Mouse (Mus musculus): ENCODE results near the gene Nedd4. TPM values are rescaled to one million over a fixed set of nuclear protein-coding genes. Genes with fewer than 3 reads are reported as not detected.
"Not testable (repeated sequence)": the region's sequence is repeated elsewhere in the genome, so short reads cannot be mapped to it uniquely, and the experiment has no call there.

Gene Nedd4
- polyA plus RNA-seq, 1 experiment from 2014 or later: 393 TPM

GRCm38 (mm10) chr9:72636547-72636946 lies 25.6 kb upstream of the Nedd4 start:
- Histone ChIP-seq H3K4me1 (ENCODE audit: control insufficient read depth, insufficient read depth, low read length) (peaks cover 20% of the 10 kb centered on the region), H3K9ac (ENCODE audit: low read depth, low read length) (no peak overlapping the region), H3K4me2 (ENCODE audit: low read length) (no peak overlapping the region), H3K27ac (ENCODE audit: low read length) (no peak overlapping the region), H3K27me3 (ENCODE audit: control insufficient read depth, insufficient read depth, low read depth, low read length) (no peaks in the 10 kb centered on the region), H3K9me3 (replicated peaks; ENCODE audit: control insufficient read depth, low read length, poor library complexity, severe bottlenecking) (no peaks in the 10 kb centered on the region), H3K36me3 (ENCODE audit: control insufficient read depth, insufficient read depth, low read length) (no peaks in the 10 kb centered on the region), H3K4me3 (ENCODE audit: low read depth, low read length) (no peak overlapping the region)
- ATAC-seq: no peak
- WGBS: 87% methylated on average over 7 of the region's 7 CpGs

GRCm38 (mm10) chr9:72637243-72637642 lies 24.9 kb upstream of the Nedd4 start:
- peaks cover 20% of the 10 kb centered on the region for H3K4me1 ChIP-seq (ENCODE audit: control insufficient read depth, insufficient read depth, low read length)
- H3K27ac ChIP-seq (ENCODE audit: low read length): no peak overlapping the region
- H3K27me3 ChIP-seq (ENCODE audit: control insufficient read depth, insufficient read depth, low read depth, low read length): no peaks in the 10 kb centered on the region
- H3K9ac ChIP-seq (ENCODE audit: low read depth, low read length): no peak overlapping the region
- no peak overlapping the region for H3K4me2 ChIP-seq (ENCODE audit: low read length)
- no peak for ATAC-seq
- H3K36me3 ChIP-seq (ENCODE audit: control insufficient read depth, insufficient read depth, low read length): no peaks in the 10 kb centered on the region
- H3K4me3 ChIP-seq (ENCODE audit: low read depth, low read length): no peak overlapping the region
- no peaks in the 10 kb centered on the region for H3K9me3 ChIP-seq (replicated peaks; ENCODE audit: control insufficient read depth, low read length, poor library complexity, severe bottlenecking)
- 75% methylated on average over 8 of the region's 8 CpGs for WGBS

- Histone ChIP-seq H3K9me3 (replicated peaks; ENCODE audit: control insufficient read depth, low read length, poor library complexity, severe bottlenecking) (no peaks in the 10 kb centered on the region), H3K4me1 (ENCODE audit: control insufficient read depth, insufficient read depth, low read length) (peaks cover 20% of the 10 kb centered on the region), H3K27me3 (ENCODE audit: control insufficient read depth, insufficient read depth, low read depth, low read length) (no peaks in the 10 kb centered on the region), H3K4me2 (ENCODE audit: low read length) (peak overlapping the region; percentile 64), H3K27ac (ENCODE audit: low read length) (peak overlapping the region; percentile 93), H3K36me3 (ENCODE audit: control insufficient read depth, insufficient read depth, low read length) (no peaks in the 10 kb centered on the region), H3K9ac (ENCODE audit: low read depth, low read length) (peak overlapping the region; percentile 49), H3K4me3 (ENCODE audit: low read depth, low read length) (peak overlapping the region; percentile 30)
- 31% methylated on average over 9 of the region's 9 CpGs for WGBS
- ATAC-seq: peak; percentile 89
Observed at GRCm38 (mm10) chr9:72638951-72639842, 22.9 kb upstream of the Nedd4 start.

GRCm38 (mm10) chr9:72639843-72640621 lies 22.1 kb upstream of the Nedd4 start:
- peak overlapping the region; percentile 93 for H3K27ac ChIP-seq (ENCODE audit: low read length)
- H3K4me3 ChIP-seq (ENCODE audit: low read depth, low read length): peak overlapping the region; percentile 30
- no peaks in the 10 kb centered on the region for H3K9me3 ChIP-seq (replicated peaks; ENCODE audit: control insufficient read depth, low read length, poor library complexity, severe bottlenecking)
- peaks cover 20% of the 10 kb centered on the region for H3K4me1 ChIP-seq (ENCODE audit: control insufficient read depth, insufficient read depth, low read length)
- peak; percentile 96 for ATAC-seq
- peak overlapping the region; percentile 49 for H3K9ac ChIP-seq (ENCODE audit: low read depth, low read length)
- H3K36me3 ChIP-seq (ENCODE audit: control insufficient read depth, insufficient read depth, low read length): no peaks in the 10 kb centered on the region
- WGBS: 1% methylated on average over 27 of the region's 27 CpGs
- H3K4me2 ChIP-seq (ENCODE audit: low read length): peak overlapping the region; percentile 64
- no peaks in the 10 kb centered on the region for H3K27me3 ChIP-seq (ENCODE audit: control insufficient read depth, insufficient read depth, low read depth, low read length)

- ATAC-seq: no peak
- no peak overlapping the region for H3K9ac ChIP-seq (ENCODE audit: low read depth, low read length)
- 14% methylated on average over 7 of the region's 7 CpGs for WGBS
- no peaks in the 10 kb centered on the region for H3K9me3 ChIP-seq (replicated peaks; ENCODE audit: control insufficient read depth, low read length, poor library complexity, severe bottlenecking)
- peaks cover 20% of the 10 kb centered on the region for H3K4me1 ChIP-seq (ENCODE audit: control insufficient read depth, insufficient read depth, low read length)
- H3K36me3 ChIP-seq (ENCODE audit: control insufficient read depth, insufficient read depth, low read length): no peaks in the 10 kb centered on the region
- no peak overlapping the region for H3K4me3 ChIP-seq (ENCODE audit: low read depth, low read length)
- H3K4me2 ChIP-seq (ENCODE audit: low read length): peak overlapping the region; percentile 64
- no peaks in the 10 kb centered on the region for H3K27me3 ChIP-seq (ENCODE audit: control insufficient read depth, insufficient read depth, low read depth, low read length)
- peak overlapping the region; percentile 93 for H3K27ac ChIP-seq (ENCODE audit: low read length)
Observed at GRCm38 (mm10) chr9:72640642-72641041, 21.5 kb upstream of the Nedd4 start.

- no peak overlapping the region for H3K4me3 ChIP-seq (ENCODE audit: low read depth, low read length)
- peaks cover 20% of the 10 kb centered on the region for H3K4me1 ChIP-seq (ENCODE audit: control insufficient read depth, insufficient read depth, low read length)
- no peaks in the 10 kb centered on the region for H3K9me3 ChIP-seq (replicated peaks; ENCODE audit: control insufficient read depth, low read length, poor library complexity, severe bottlenecking)
- H3K9ac ChIP-seq (ENCODE audit: low read depth, low read length): no peak overlapping the region
- no peak overlapping the region for H3K4me2 ChIP-seq (ENCODE audit: low read length)
- no peaks in the 10 kb centered on the region for H3K27me3 ChIP-seq (ENCODE audit: control insufficient read depth, insufficient read depth, low read depth, low read length)
- 64% methylated on average over 6 of the region's 6 CpGs for WGBS
- peak overlapping the region; percentile 93 for H3K27ac ChIP-seq (ENCODE audit: low read length)
- no peak for ATAC-seq
- H3K36me3 ChIP-seq (ENCODE audit: control insufficient read depth, insufficient read depth, low read length): no peaks in the 10 kb centered on the region
Observed at GRCm38 (mm10) chr9:72641093-72641680, 21.0 kb upstream of the Nedd4 start.

GRCm38 (mm10) chr9:72642756-72643447 lies 19.2 kb upstream of the Nedd4 start:
- H3K36me3 ChIP-seq (ENCODE audit: control insufficient read depth, insufficient read depth, low read length); H3K4me3 ChIP-seq (ENCODE audit: low read depth, low read length); ATAC-seq; H3K9ac ChIP-seq (ENCODE audit: low read depth, low read length); H3K9me3 ChIP-seq (replicated peaks; ENCODE audit: control insufficient read depth, low read length, poor library complexity, severe bottlenecking); H3K27ac ChIP-seq (ENCODE audit: low read length); H3K27me3 ChIP-seq (ENCODE audit: control insufficient read depth, insufficient read depth, low read depth, low read length); H3K4me2 ChIP-seq (ENCODE audit: low read length): not testable (repeated sequence)
- peaks cover 20% of the 10 kb centered on the region for H3K4me1 ChIP-seq (ENCODE audit: control insufficient read depth, insufficient read depth, low read length)
- 94% methylated on average over 4 of the region's 4 CpGs for WGBS

- H3K4me3 ChIP-seq (ENCODE audit: low read depth, low read length): no peak overlapping the region
- no peaks in the 10 kb centered on the region for H3K9me3 ChIP-seq (replicated peaks; ENCODE audit: control insufficient read depth, low read length, poor library complexity, severe bottlenecking)
- no peaks in the 10 kb centered on the region for H3K36me3 ChIP-seq (ENCODE audit: control insufficient read depth, insufficient read depth, low read length)
- H3K9ac ChIP-seq (ENCODE audit: low read depth, low read length): no peak overlapping the region
- H3K27ac ChIP-seq (ENCODE audit: low read length): peak overlapping the region; percentile 36; the same call in 1 of the 2 replicates
- no peaks in the 10 kb centered on the region for H3K27me3 ChIP-seq (ENCODE audit: control insufficient read depth, insufficient read depth, low read depth, low read length)
- WGBS: 81% methylated on average over 6 of the region's 6 CpGs
- peaks cover 20% of the 10 kb centered on the region for H3K4me1 ChIP-seq (ENCODE audit: control insufficient read depth, insufficient read depth, low read length)
- ATAC-seq: no peak
- no peak overlapping the region for H3K4me2 ChIP-seq (ENCODE audit: low read length)
Observed at GRCm38 (mm10) chr9:72643651-72644417, 18.3 kb upstream of the Nedd4 start.

All from midbrain, embryonic 16.5 days (tissue).